Mouse (Mus musculus) myocyte (in vitro differentiated cells): Measurements from ENCODE around the gene Lrrc36.

Experiments used
- MYOD1 ChIP-seq, 3 experiments: IDR thresholded peaks; one replicate each; pipeline ENCODE4 v1.6.1; 2011; ENCODE audit warnings: control low read depth in 2 of 3, low read depth in 2 of 3, mild to moderate bottlenecking in 2 of 3, moderate library complexity in 1 of 3; ENCODE audit not compliant: insufficient read length in 2 of 3, control insufficient read depth in 1 of 3
- POLR2AphosphoS2 ChIP-seq: IDR thresholded peaks from one replicate; pipeline ENCODE4 v1.6.1; 2011; ENCODE audit warnings: low read depth, control low read depth; ENCODE audit not compliant: insufficient read length

DNA sequence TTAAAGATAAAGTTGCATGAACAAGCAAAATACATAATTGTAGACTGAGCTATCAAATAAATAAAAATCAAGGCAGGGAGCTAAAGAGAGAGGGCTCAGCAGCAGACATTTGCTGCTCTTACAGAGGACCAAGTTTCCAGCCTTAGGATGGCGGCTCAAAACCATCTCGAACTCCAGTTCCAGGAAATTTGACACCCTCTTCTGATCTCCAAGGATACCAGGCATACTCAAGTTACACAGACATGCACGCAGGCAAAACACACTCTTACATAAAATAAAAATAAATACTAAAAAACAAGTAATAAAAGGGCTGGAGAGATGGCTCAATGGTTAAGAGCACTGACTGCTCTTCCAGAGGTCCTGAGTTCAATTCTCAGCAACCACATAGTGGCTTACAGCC lies 80.1 kb downstream of the Lrrc36 start:
- TF ChIP-seq MYOD1 (IDR thresholded peaks at IDR 0.05; ENCODE audit: control insufficient read depth in 1 of 3, insufficient read length in 2 of 3, low read depth in 2 of 3) (no peak), POLR2AphosphoS2 (no peak)
